Mouse (Mus musculus): ENCODE results near the gene Tagln2.

Gene Tagln2

GRCm38 (mm10) chr1:172481111-172481510 is 18.7 kb upstream of the Tagln2 start:
- DNase-seq (ENCODE audit: low spot score in 2 of 2): no peak

- peak; percentile 67 to 87 for DNase-seq (ENCODE audit: low spot score in 2 of 2)
Measured at GRCm38 (mm10) chr1:172481540-172482280, 18.1 kb upstream of the Tagln2 start, which contains the start of gene Igsf9. Gene Igsf9 (plus strand): TSS chr1:172481788.

GRCm38 (mm10) chr1:172482518-172483360 is 17.1 kb upstream of the Tagln2 start:
- no peak for DNase-seq (ENCODE audit: low spot score in 2 of 2)

GRCm38 (mm10) chr1:172483361-172483660 is 16.5 kb upstream of the Tagln2 start:
- DNase-seq (ENCODE audit: low spot score in 2 of 2): no peak

DNA sequence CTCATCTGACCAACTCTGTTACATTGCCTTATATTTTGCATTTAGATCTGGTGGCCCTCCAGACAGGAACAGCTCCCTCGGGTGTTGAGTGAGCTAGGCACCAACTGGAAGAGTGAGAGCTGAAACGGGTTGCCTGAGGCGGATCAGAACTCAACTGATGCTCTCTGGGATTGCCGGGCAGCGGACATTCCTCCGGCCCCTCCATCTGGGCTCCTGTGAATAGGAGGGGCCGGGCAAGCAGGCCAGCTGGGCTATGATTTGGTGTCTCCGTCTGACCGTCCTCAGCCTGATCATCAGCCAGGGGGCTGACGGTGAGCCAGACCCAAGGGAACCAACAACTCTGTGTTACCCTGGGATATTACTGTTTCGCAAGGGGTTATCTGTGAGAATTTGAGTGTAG is 15.6 kb upstream of the Tagln2 start:
- no peak for DNase-seq (ENCODE audit: low spot score in 2 of 2)

- DNase-seq (ENCODE audit: low spot score in 2 of 2): no peak
Measured at GRCm38 (mm10) chr1:172484671-172485070, 15.2 kb upstream of the Tagln2 start.

DNA sequence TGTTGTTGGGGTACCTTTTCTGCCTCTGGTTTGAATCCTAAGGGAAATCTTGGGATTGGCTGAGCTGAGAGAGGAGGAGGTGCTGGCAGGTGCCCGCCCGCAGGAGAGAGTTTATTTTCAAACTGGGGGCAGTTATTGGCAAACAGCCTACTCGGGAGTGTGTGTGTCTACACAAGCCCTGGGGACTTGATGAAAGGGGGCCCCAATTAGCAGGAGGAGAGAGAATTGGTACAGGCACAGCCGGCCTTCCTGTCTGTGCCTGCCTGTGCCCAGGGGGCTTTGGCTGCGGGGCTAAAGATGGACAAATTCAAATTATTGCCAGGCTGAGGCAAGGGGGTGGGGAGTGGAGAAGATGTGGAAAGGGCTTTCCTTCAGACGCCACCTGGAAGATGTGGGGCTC is 14.0 kb upstream of the Tagln2 start:
- no peak for DNase-seq (ENCODE audit: low spot score in 2 of 2)

DNA sequence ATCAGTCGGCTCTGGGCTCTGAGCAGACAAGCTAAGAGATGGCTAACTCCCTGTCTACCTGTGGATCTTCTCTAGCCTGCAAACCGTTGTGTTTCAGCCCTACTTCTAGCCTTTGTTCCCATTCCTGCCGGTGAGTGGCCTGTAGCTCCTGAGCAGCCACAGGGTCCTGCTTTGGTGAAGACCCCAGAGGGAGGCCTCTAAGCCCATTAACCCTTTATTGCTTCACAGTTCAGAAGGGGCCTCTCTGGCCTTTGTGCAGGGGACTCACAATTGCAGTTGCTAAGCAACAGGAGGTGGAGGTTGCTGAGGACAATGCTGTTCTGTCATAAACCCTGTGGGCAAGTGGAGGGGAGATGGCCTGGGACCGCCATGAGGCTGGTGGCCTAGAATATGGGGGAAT is 13.6 kb upstream of the Tagln2 start:
- DNase-seq (ENCODE audit: low spot score in 2 of 2): no peak

- DNase-seq (ENCODE audit: low spot score in 2 of 2): no peak
Measured at GRCm38 (mm10) chr1:172486651-172487050, 13.2 kb upstream of the Tagln2 start.

DNA sequence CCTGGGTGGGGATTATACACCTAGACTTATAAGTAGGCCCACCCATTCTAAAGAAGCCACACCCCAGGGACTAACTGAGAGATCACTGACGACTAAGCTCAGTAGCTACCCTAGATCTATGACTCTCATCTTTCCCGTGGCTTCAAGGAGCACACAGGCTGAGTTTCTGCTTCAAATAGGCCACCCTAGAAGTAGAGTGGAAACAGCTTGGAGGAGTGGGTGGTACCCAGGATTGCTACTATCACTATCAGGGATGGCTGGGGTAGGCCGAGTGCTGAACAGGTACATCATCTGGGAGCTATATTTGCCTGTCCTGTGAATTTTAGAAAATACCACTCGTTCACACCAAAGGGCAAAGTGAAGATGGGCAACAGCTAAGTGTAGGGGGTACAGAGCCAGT is 12.0 kb upstream of the Tagln2 start:
- no peak for DNase-seq (ENCODE audit: low spot score in 2 of 2)

GRCm38 (mm10) chr1:172488831-172489230 is 11.0 kb upstream of the Tagln2 start:
- no peak for DNase-seq (ENCODE audit: low spot score in 2 of 2)

DNA sequence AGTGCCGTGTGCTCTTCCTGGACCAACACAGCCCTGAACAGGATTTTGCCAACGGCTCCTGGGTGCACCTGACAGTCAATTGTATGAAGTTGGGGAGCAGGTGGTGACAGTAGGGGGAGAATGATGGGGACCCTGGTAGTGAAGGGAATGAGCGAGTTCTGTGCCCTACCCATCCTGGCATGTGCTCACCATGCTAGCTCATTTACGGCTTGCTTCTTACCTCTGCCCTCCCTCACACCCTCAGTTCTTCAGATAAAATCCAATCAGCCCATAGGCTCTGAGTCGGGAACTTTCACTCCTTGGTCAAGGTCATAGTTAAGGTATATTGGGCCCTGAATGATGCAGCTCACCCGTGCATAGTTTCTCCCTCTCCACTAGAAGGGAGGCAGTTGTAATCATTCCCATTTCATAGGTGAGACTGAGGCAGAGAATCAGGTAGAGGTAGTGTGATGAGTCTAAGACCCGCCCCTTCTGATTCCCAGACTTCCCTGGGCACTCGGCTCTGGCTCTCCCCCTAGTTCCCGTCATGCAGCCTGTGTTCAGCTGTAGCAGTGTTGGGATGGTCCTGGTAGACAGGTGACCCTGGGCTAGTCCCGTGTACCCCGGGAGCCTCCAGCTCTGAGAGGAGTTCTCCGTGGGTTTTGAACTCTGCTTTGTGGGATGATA is 10.1 kb upstream of the Tagln2 start:
- DNase-seq (ENCODE audit: low spot score in 2 of 2): no peak

DNA sequence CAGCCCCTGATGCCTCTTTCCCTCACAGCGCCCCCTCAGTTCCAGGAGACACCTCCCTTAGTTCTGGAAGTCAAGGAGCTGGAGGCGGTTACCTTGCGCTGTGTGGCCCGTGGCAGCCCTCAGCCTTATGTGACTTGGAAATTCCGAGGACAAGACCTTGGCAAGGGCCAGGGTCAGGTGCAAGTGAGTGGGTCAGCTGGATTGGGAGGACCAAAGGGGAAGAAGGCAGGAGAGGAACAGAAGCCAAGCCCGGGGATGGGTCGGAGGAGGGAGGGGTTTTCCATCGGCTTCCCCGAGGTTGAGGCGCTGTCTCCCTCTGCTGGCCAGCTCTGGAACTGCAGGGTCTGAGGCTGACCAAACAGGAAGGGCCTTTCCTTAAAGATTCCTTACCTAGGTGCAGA is 9.6 kb upstream of the Tagln2 start:
- peak; percentile 76 to 79 for DNase-seq (ENCODE audit: low spot score in 2 of 2)

DNA sequence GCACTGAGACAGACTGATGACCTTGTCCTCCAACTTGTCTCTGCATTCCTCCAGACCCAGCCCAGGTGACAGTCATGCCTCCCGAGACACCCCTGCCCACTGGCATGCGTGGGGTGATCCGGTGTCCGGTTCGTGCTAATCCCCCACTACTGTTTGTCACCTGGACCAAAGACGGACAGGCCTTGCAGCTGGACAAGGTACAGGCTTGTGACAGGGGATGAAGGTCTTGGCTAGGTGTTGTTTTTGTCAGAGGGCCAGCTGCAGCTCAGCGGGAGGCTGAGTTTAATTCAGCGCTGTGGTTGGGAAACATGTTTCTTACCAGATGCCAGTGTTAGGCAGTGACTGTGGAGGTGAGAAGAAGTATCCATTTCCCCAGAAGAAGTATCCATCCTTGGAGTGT is 7.8 kb upstream of the Tagln2 start:
- DNase-seq (ENCODE audit: low spot score in 2 of 2): no peak

- peak in 1 of 2 experiments; percentile 48 for DNase-seq (ENCODE audit: low spot score in 2 of 2)
Measured at GRCm38 (mm10) chr1:172493516-172493915, 6.3 kb upstream of the Tagln2 start.

DNA sequence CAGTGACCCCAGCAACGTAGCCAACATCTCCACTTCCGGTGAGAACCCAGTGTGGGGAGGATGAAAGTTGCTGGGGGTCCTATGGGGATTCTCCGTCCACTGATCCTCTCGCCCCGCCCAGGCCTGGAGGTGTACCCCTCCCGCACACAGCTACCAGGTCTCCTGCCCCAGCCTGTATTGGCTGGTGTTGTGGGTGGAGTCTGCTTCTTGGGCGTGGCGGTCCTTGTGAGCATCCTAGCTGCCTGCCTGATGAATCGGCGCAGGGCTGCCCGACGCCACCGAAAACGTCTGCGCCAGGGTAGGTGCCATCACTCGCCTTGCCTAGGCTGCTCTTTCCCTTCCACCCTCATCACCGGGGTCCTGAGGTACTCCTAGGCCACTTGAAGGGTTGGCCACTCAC is 3.8 kb upstream of the Tagln2 start:
- no peak for DNase-seq (ENCODE audit: low spot score in 2 of 2)

- no peak for DNase-seq (ENCODE audit: low spot score in 2 of 2)
Measured at GRCm38 (mm10) chr1:172497428-172497827, 2.4 kb upstream of the Tagln2 start.

DNA sequence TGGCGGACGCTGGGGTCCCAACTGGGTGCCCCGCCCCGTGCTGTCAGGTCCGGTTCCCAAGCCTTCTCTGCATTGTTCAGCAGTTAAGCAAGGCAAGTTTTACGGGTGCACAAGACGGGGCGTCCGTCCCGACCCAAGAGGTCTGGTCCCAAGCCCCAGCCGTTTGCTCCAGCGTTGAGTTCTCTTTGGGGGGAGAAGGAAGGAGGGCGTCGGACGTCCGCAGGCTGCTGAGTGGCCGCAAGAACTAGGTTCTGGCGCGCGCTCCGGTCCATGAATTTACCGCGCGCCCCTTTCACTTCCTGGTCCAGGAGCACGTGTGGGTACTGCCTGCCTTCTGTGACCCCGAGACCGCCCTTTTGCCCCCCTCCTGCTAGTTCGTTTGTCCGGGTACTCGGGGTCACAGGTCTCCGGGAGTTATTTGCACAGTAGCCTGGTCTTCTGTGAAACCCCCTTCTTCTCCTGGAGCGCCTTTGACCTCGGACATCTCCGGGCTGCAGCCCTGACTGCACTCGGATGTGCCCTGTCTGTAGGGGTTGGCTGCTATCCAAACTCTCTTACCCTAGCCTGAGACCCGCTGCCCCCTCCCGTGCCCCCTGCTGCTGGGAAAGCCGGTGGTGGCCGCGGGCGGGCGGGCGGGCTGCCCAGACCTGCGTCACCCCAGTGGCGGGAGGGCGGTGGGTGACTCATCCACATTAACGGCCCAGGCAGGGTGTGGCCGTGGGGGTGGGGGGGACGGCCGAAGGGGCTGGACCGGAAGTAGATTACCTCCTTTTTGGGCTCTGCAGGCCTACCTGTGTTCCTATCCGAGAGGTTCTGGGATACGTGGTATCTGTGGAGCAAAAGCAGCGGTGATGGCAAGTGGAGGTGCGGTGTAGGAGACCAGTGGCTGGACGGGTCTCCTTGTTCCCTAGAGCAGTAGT is 864 bp downstream of the Tagln2 start:
- DNase-seq (ENCODE audit: low spot score in 2 of 2): peak; percentile 83 to 88

GRCm38 (mm10) chr1:172501371-172502144 is 1.7 kb downstream of the Tagln2 start:
- peak; percentile 81 to 84 for DNase-seq (ENCODE audit: low spot score in 2 of 2)

DNA sequence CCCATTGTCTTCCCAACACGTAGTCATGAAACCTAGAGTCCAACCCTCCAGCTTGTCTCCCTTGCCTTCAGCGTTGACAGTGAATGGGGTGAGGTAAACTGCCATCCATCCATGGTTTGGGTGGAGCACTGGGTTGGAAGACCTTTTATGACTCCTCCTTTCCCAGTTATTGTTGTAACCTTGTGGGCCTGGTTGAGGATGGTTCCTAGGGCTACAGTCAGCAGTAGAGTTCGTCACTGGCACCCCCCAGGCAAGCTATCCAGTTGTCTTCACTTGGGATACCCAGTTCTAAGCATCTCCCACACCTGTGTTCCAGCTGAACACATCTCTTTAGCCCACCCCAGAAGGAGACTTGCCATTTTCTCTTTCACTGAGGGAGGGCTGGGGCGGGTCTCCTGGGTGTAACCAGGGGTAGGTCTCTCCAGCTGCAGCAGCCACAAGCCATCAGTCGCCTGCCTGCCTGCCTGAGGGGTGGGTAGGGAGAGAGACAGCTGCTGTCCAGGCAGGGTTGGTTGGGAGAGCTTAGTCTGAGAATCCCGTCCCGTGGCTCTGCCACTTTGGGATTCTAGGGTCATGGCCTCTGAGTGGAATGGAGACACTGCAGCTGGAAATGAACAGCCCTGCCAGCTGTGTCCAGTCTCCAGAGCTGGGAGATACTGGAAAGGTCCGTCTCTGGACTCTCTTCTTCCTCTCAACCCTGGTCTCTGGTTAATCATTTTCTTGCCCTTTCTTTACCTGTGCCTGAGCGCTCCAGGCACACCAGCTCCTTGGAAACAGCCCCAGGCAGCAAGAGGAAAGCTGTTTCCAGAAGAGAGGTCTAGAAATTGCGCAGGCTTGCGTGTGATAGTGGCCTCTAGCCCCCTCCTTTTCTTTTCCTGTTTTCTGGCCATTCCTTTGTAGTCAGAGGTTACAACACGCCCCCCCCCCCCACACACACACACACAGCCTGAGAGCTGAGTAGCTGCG is 2.6 kb downstream of the Tagln2 start:
- no peak for DNase-seq (ENCODE audit: low spot score in 2 of 2)

Data from natural killer cell, adult 2 months (primary cell).